Mouse (Mus musculus): ENCODE measurements around the gene Plcb2. TPM values are rescaled to one million over a fixed set of nuclear protein-coding genes. Genes with fewer than 3 reads are reported as not detected.
A peak's percentile ranks its signal among the peaks of the same experiment; 100 is the strongest.

Gene Plcb2
- polyA plus RNA-seq, 1 experiment from 2014 or later: 0.22 TPM

- DNase-seq (ENCODE audit: low spot score) (no peak), ATAC-seq (replicated peaks; ENCODE audit: insufficient number of reproducible peaks, low FRiP score, low TSS enrichment, low read depth) (no peak)
- peak within 1 kb of the TSS; percentile 32; the same call in 1 of the 2 replicates for H3K9ac ChIP-seq (replicated peaks; ENCODE audit: low read length)
- no peaks in the 10 kb centered on the region for H3K9me3 ChIP-seq (replicated peaks; ENCODE audit: control insufficient read depth, low read length)
- WGBS: 2% methylated on average over 43 of the region's 50 CpGs
- no peak within 1 kb of the TSS for H3K27ac ChIP-seq (replicated peaks; ENCODE audit: low read depth, low read length)
- peak within 1 kb of the TSS; percentile 66 for H3K4me2 ChIP-seq (ENCODE audit: low read depth, low read length)
- H3K36me3 ChIP-seq (replicated peaks; ENCODE audit: control insufficient read depth, insufficient read depth, low read depth, low read length): no peaks in the 10 kb centered on the region
- peak within 1 kb of the TSS; percentile 40 for H3K4me3 ChIP-seq (ENCODE audit: low read depth, low read length)
- peaks cover 13% of the 10 kb centered on the region for H3K4me1 ChIP-seq (ENCODE audit: control insufficient read depth, insufficient read depth, low read length)
- H3K27me3 ChIP-seq (ENCODE audit: control insufficient read depth, insufficient read depth, low read length): peaks cover 94% of the 10 kb centered on the region
Observed at GRCm38 (mm10) chr2:118703913-118704730, 24.1 kb downstream of the Plcb2 start, which contains the start of gene Ankrd63. Ankrd63 (minus strand) TSS chr2:118703963.

- H3K9me3 ChIP-seq (replicated peaks; ENCODE audit: control insufficient read depth, low read length): no peaks in the 10 kb centered on the region
- H3K9ac ChIP-seq (replicated peaks; ENCODE audit: low read length): peak overlapping the region; percentile 32; the same call in 1 of the 2 replicates
- peak; percentile 35 for ATAC-seq (replicated peaks; ENCODE audit: insufficient number of reproducible peaks, low FRiP score, low TSS enrichment, low read depth)
- H3K36me3 ChIP-seq (replicated peaks; ENCODE audit: control insufficient read depth, insufficient read depth, low read depth, low read length): no peaks in the 10 kb centered on the region
- peak overlapping the region; percentile 66 for H3K4me2 ChIP-seq (ENCODE audit: low read depth, low read length)
- H3K27ac ChIP-seq (replicated peaks; ENCODE audit: low read depth, low read length): no peak overlapping the region
- H3K4me1 ChIP-seq (ENCODE audit: control insufficient read depth, insufficient read depth, low read length): peaks cover 13% of the 10 kb centered on the region
- peak overlapping the region; percentile 40 for H3K4me3 ChIP-seq (ENCODE audit: low read depth, low read length)
- peaks cover 87% of the 10 kb centered on the region for H3K27me3 ChIP-seq (ENCODE audit: control insufficient read depth, insufficient read depth, low read length)
- peak; percentile 47 for DNase-seq (ENCODE audit: low spot score)
- under 1% methylated on average over 87 of the region's 93 CpGs for WGBS
Observed at GRCm38 (mm10) chr2:118702883-118703761, 25.1 kb downstream of the Plcb2 start.

GRCm38 (mm10) chr2:118701971-118702882 is 26.0 kb downstream of the Plcb2 start:
- no peak overlapping the region for H3K9ac ChIP-seq (replicated peaks; ENCODE audit: low read length)
- H3K4me3 ChIP-seq (ENCODE audit: low read depth, low read length): peak overlapping the region; percentile 40
- H3K4me2 ChIP-seq (ENCODE audit: low read depth, low read length): peak overlapping the region; percentile 66
- H3K36me3 ChIP-seq (replicated peaks; ENCODE audit: control insufficient read depth, insufficient read depth, low read depth, low read length): no peaks in the 10 kb centered on the region
- peaks cover 79% of the 10 kb centered on the region for H3K27me3 ChIP-seq (ENCODE audit: control insufficient read depth, insufficient read depth, low read length)
- DNase-seq (ENCODE audit: low spot score) (no peak), ATAC-seq (replicated peaks; ENCODE audit: insufficient number of reproducible peaks, low FRiP score, low TSS enrichment, low read depth) (no peak)
- no peak overlapping the region for H3K27ac ChIP-seq (replicated peaks; ENCODE audit: low read depth, low read length)
- no peaks in the 10 kb centered on the region for H3K9me3 ChIP-seq (replicated peaks; ENCODE audit: control insufficient read depth, low read length)
- 2% methylated on average over 51 of the region's 51 CpGs for WGBS
- peaks cover 13% of the 10 kb centered on the region for H3K4me1 ChIP-seq (ENCODE audit: control insufficient read depth, insufficient read depth, low read length)

- no peak overlapping the region for H3K9ac ChIP-seq (replicated peaks; ENCODE audit: low read length)
- ATAC-seq (replicated peaks; ENCODE audit: insufficient number of reproducible peaks, low FRiP score, low TSS enrichment, low read depth) (no peak), DNase-seq (ENCODE audit: low spot score) (no peak)
- no peak overlapping the region for H3K27ac ChIP-seq (replicated peaks; ENCODE audit: low read depth, low read length)
- peaks cover 13% of the 10 kb centered on the region for H3K4me1 ChIP-seq (ENCODE audit: control insufficient read depth, insufficient read depth, low read length)
- no peak overlapping the region for H3K4me3 ChIP-seq (ENCODE audit: low read depth, low read length)
- peaks cover 74% of the 10 kb centered on the region for H3K27me3 ChIP-seq (ENCODE audit: control insufficient read depth, insufficient read depth, low read length)
- H3K9me3 ChIP-seq (replicated peaks; ENCODE audit: control insufficient read depth, low read length): no peaks in the 10 kb centered on the region
- H3K4me2 ChIP-seq (ENCODE audit: low read depth, low read length): no peak overlapping the region
- no peaks in the 10 kb centered on the region for H3K36me3 ChIP-seq (replicated peaks; ENCODE audit: control insufficient read depth, insufficient read depth, low read depth, low read length)
- WGBS: 4% methylated on average over 5 of the region's 5 CpGs
Observed at GRCm38 (mm10) chr2:118701161-118701560, 27.1 kb downstream of the Plcb2 start.

GRCm38 (mm10) chr2:118700179-118701062 is 27.8 kb downstream of the Plcb2 start:
- Histone ChIP-seq H3K9me3 (replicated peaks; ENCODE audit: control insufficient read depth, low read length) (no peaks in the 10 kb centered on the region), H3K27me3 (ENCODE audit: control insufficient read depth, insufficient read depth, low read length) (peaks cover 70% of the 10 kb centered on the region), H3K4me1 (ENCODE audit: control insufficient read depth, insufficient read depth, low read length) (peaks cover 13% of the 10 kb centered on the region), H3K9ac (replicated peaks; ENCODE audit: low read length) (peak overlapping the region; percentile 25; the same call in 1 of the 2 replicates), H3K4me3 (ENCODE audit: low read depth, low read length) (peak overlapping the region; percentile 14), H3K36me3 (replicated peaks; ENCODE audit: control insufficient read depth, insufficient read depth, low read depth, low read length) (no peaks in the 10 kb centered on the region), H3K27ac (replicated peaks; ENCODE audit: low read depth, low read length) (no peak overlapping the region), H3K4me2 (ENCODE audit: low read depth, low read length) (peak overlapping the region; percentile 22)
- peak; percentile 89 for DNase-seq (ENCODE audit: low spot score)
- 2% methylated on average over 32 of the region's 32 CpGs for WGBS
- ATAC-seq (replicated peaks; ENCODE audit: insufficient number of reproducible peaks, low FRiP score, low TSS enrichment, low read depth): no peak; the same call in 1 of the 2 replicates

- no peaks in the 10 kb centered on the region for H3K9me3 ChIP-seq (replicated peaks; ENCODE audit: control insufficient read depth, low read length)
- no peak overlapping the region for H3K27ac ChIP-seq (replicated peaks; ENCODE audit: low read depth, low read length)
- DNase-seq (ENCODE audit: low spot score) (no peak), ATAC-seq (replicated peaks; ENCODE audit: insufficient number of reproducible peaks, low FRiP score, low TSS enrichment, low read depth) (no peak)
- no peaks in the 10 kb centered on the region for H3K36me3 ChIP-seq (replicated peaks; ENCODE audit: control insufficient read depth, insufficient read depth, low read depth, low read length)
- peaks cover 3% of the 10 kb centered on the region for H3K4me1 ChIP-seq (ENCODE audit: control insufficient read depth, insufficient read depth, low read length)
- H3K9ac ChIP-seq (replicated peaks; ENCODE audit: low read length): no peak overlapping the region
- H3K4me3 ChIP-seq (ENCODE audit: low read depth, low read length): no peak overlapping the region
- no peak overlapping the region for H3K4me2 ChIP-seq (ENCODE audit: low read depth, low read length)
- WGBS: 20% methylated on average over 7 of the region's 7 CpGs
- H3K27me3 ChIP-seq (ENCODE audit: control insufficient read depth, insufficient read depth, low read length): peaks cover 46% of the 10 kb centered on the region
Observed at GRCm38 (mm10) chr2:118697955-118698354, 30.3 kb downstream of the Plcb2 start.
